Mouse (Mus musculus): ENCODE results near the gene Nutf2-ps1. TPM values are rescaled to one million over a fixed set of nuclear protein-coding genes. Genes with fewer than 3 reads are reported as not detected.

The Nutf2-ps1 gene
- polyA plus RNA-seq, 1 experiment from 2014 or later = 177 TPM

DNA sequence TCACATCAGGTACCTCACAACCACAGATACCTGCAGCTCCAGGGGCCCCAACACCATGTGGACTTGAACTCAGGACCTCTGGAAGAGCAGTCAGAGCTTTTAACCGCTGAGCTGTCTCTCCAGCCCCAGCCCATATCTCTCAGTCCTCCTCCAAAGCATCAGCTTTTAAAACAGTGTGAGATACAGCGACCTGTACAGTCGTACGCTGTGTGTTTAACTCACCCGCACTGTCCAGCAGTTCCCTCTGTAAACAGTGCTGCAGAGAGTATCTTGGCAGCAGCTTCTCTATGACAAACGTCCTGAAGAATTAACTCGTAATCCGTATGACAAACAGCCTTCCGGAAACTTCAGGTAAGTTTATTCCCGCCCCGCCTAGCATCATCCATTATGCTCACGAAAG, 16.3 kb downstream of the Nutf2-ps1 start:
- Histone ChIP-seq H3K36me3 (ENCODE audit: control insufficient read depth, insufficient read depth, low read length) (no peaks in the 10 kb centered on the region), H3K9ac (ENCODE audit: low read length) (no peak overlapping the region), H3K4me2 (replicated peaks; ENCODE audit: low read depth) (no peak overlapping the region), H3K4me3 (ENCODE audit: low read depth, low read length) (no peak overlapping the region), H3K4me1 (replicated peaks; ENCODE audit: control insufficient read depth, insufficient read depth) (no peaks in the 10 kb centered on the region), H3K27me3 (ENCODE audit: control insufficient read depth, insufficient read depth, low read length) (no peaks in the 10 kb centered on the region), H3K9me3 (ENCODE audit: control insufficient read depth, low read length) (no peaks in the 10 kb centered on the region), H3K27ac (replicated peaks) (no peak overlapping the region)
- 24% methylated on average over 12 of the region's 12 CpGs for WGBS
- ATAC-seq (ENCODE audit: low FRiP score, low TSS enrichment) = no peak
- no peak for TF ChIP-seq CTCF (IDR thresholded peaks at IDR 0.05; ENCODE audit: low read depth)
- TF ChIP-seq EP300 (optimal IDR thresholded peaks at IDR 0.05) = no peak
- peak; percentile 14 for DNase-seq (ENCODE audit: low spot score)

DNA sequence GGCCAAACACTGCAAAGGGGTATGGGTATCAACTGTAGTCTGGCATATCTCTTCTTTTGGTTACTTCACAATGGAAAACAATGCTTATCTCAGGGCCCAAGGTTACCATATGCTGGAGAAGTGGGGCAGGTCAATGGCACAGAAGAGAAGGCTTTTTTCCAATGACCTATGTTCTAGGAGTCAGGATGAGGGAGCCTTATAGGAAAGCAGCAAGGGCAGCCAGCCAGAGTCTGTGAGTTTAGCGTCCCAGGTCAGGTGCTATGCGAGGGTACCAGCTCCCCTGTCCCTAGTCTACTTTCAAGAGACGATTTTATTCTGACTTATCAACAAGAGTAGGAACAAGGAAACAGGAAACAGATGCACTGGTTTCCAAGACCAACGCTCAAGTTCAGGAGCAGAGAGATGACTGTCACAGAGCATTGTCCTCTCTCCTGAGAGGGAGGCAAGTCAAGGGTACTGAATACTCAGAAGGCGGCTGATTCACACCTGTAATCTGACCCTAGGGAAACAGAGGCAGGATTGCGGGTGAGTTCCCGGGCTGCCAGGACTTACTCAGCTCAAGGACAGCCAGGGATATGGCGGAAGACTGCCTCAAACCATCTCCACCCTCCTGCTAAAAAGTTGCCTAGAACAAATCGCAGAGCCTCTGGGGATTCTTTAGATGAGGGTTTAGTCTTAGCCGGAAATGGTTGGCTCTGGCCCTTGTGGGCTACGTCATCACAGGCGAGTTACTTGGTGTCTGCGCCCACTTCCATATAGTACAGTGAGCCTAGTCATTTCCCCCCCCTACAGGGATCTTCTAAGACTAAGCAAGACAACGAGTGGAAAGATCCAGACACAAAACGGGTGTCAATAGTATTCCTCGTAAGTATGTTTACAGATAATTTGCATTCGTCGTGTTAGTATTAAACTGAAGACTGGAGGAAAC, 17.1 kb downstream of the Nutf2-ps1 start:
- H3K27me3 ChIP-seq (ENCODE audit: control insufficient read depth, insufficient read depth, low read length) = no peaks in the 10 kb centered on the region
- no peaks in the 10 kb centered on the region for H3K9me3 ChIP-seq (ENCODE audit: control insufficient read depth, low read length)
- ATAC-seq (ENCODE audit: low FRiP score, low TSS enrichment) = no peak
- no peak overlapping the region for H3K9ac ChIP-seq (ENCODE audit: low read length)
- no peak for TF ChIP-seq CTCF (IDR thresholded peaks at IDR 0.05; ENCODE audit: low read depth)
- no peak for TF ChIP-seq EP300 (optimal IDR thresholded peaks at IDR 0.05)
- DNase-seq (ENCODE audit: low spot score) = peak; percentile 8
- H3K27ac ChIP-seq (replicated peaks) = no peak overlapping the region
- 65% methylated on average over 18 of the region's 18 CpGs for WGBS
- H3K4me1 ChIP-seq (replicated peaks; ENCODE audit: control insufficient read depth, insufficient read depth) = no peaks in the 10 kb centered on the region
- H3K4me2 ChIP-seq (replicated peaks; ENCODE audit: low read depth) = no peak overlapping the region
- H3K36me3 ChIP-seq (ENCODE audit: control insufficient read depth, insufficient read depth, low read length) = no peaks in the 10 kb centered on the region
- H3K4me3 ChIP-seq (ENCODE audit: low read depth, low read length) = no peak overlapping the region

DNA sequence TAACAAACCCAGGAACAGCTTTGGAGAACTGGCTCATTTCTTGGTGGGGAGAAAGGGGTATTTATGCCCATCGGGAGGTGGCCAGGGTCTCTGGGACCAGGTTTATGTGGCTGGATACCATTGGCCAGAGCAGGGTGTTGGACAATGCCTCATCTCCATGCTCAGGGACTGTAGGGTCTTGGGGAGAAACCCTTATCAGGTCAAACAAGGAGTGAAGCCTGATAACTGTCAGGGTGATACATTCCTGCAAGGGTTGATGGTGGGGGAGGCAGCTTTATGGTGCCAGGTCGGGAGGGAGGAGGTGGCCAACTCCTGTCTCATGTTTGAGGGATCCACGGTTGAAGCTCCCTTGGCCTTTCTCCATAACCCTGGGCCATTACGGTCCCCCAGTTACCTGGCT, 17.8 kb downstream of the Nutf2-ps1 start:
- DNase-seq (ENCODE audit: low spot score) = peak; percentile 14
- Histone ChIP-seq H3K4me1 (replicated peaks; ENCODE audit: control insufficient read depth, insufficient read depth) (no peaks in the 10 kb centered on the region), H3K27me3 (ENCODE audit: control insufficient read depth, insufficient read depth, low read length) (no peaks in the 10 kb centered on the region), H3K9ac (ENCODE audit: low read length) (no peak overlapping the region), H3K4me2 (replicated peaks; ENCODE audit: low read depth) (no peak overlapping the region), H3K27ac (replicated peaks) (no peak overlapping the region), H3K9me3 (ENCODE audit: control insufficient read depth, low read length) (no peaks in the 10 kb centered on the region), H3K4me3 (ENCODE audit: low read depth, low read length) (no peak overlapping the region), H3K36me3 (ENCODE audit: control insufficient read depth, insufficient read depth, low read length) (no peaks in the 10 kb centered on the region)
- ATAC-seq (ENCODE audit: low FRiP score, low TSS enrichment) = no peak
- TF ChIP-seq CTCF (IDR thresholded peaks at IDR 0.05; ENCODE audit: low read depth) (no peak), EP300 (optimal IDR thresholded peaks at IDR 0.05) (no peak)
- 73% methylated on average over 4 of the region's 4 CpGs for WGBS

DNA sequence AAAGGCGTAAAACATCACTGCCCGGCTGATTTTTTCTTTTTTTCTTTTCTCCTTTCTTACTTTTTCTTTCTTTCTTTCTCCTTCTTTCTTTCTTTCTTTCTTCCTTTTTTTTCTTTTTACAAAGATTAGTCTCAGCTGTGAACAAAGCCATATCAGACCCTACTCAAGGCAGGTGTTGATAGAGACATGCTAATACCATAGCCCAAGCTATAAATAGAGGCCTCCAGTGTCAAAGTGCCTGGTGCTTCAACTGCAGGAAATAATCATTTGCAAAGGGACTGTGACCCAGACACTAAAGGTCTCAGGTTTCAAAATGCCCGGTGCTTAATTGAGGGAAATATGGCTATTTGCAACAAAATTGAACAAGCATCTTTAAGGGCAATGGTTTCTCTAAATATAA, 20.3 kb downstream of the Nutf2-ps1 start:
- TF ChIP-seq EP300 (optimal IDR thresholded peaks at IDR 0.05) = no peak
- TF ChIP-seq CTCF (IDR thresholded peaks at IDR 0.05; ENCODE audit: low read depth) = no peak
- WGBS = 80% methylated on average over 3 of the region's 3 CpGs
- ATAC-seq (ENCODE audit: low FRiP score, low TSS enrichment) = no peak
- H3K9me3 ChIP-seq (ENCODE audit: control insufficient read depth, low read length) = no peaks in the 10 kb centered on the region
- DNase-seq (ENCODE audit: low spot score) = peak; percentile 4
- no peaks in the 10 kb centered on the region for H3K36me3 ChIP-seq (ENCODE audit: control insufficient read depth, insufficient read depth, low read length)
- no peak overlapping the region for H3K4me3 ChIP-seq (ENCODE audit: low read depth, low read length)
- no peak overlapping the region for H3K4me2 ChIP-seq (replicated peaks; ENCODE audit: low read depth)
- H3K27ac ChIP-seq (replicated peaks) = no peak overlapping the region
- H3K4me1 ChIP-seq (replicated peaks; ENCODE audit: control insufficient read depth, insufficient read depth) = no peaks in the 10 kb centered on the region
- H3K27me3 ChIP-seq (ENCODE audit: control insufficient read depth, insufficient read depth, low read length) = no peaks in the 10 kb centered on the region
- H3K9ac ChIP-seq (ENCODE audit: low read length) = no peak overlapping the region

DNA sequence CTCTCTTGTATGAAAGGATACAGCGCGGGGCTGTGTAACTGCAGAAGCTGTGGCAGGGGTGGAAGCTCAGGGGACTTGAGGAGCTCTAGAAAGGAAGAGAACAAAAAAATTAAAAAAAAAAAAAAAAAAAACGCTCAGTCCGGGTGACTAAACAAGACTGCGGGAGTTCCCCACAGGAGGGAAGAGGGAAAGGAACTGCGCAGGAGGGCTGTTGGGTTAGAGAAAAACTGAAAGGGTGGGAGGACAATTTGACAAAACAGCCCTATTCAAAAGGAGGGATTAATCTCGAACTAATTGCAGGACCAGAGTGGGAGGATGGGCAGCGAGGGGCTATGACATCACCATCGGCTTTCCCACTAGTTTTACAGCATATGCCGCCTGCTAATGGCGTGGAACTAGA, 21.0 kb downstream of the Nutf2-ps1 start:
- no peak overlapping the region for H3K4me3 ChIP-seq (ENCODE audit: low read depth, low read length)
- no peaks in the 10 kb centered on the region for H3K36me3 ChIP-seq (ENCODE audit: control insufficient read depth, insufficient read depth, low read length)
- H3K27me3 ChIP-seq (ENCODE audit: control insufficient read depth, insufficient read depth, low read length) = no peaks in the 10 kb centered on the region
- 48% methylated on average over 11 of the region's 11 CpGs for WGBS
- H3K9me3 ChIP-seq (ENCODE audit: control insufficient read depth, low read length) = no peaks in the 10 kb centered on the region
- no peaks in the 10 kb centered on the region for H3K4me1 ChIP-seq (replicated peaks; ENCODE audit: control insufficient read depth, insufficient read depth)
- no peak overlapping the region for H3K4me2 ChIP-seq (replicated peaks; ENCODE audit: low read depth)
- TF ChIP-seq CTCF (IDR thresholded peaks at IDR 0.05; ENCODE audit: low read depth) (no peak), EP300 (optimal IDR thresholded peaks at IDR 0.05) (no peak)
- ATAC-seq (ENCODE audit: low FRiP score, low TSS enrichment) (no peak), DNase-seq (ENCODE audit: low spot score) (peak; percentile 8)
- no peak overlapping the region for H3K27ac ChIP-seq (replicated peaks)
- H3K9ac ChIP-seq (ENCODE audit: low read length) = no peak overlapping the region

DNA sequence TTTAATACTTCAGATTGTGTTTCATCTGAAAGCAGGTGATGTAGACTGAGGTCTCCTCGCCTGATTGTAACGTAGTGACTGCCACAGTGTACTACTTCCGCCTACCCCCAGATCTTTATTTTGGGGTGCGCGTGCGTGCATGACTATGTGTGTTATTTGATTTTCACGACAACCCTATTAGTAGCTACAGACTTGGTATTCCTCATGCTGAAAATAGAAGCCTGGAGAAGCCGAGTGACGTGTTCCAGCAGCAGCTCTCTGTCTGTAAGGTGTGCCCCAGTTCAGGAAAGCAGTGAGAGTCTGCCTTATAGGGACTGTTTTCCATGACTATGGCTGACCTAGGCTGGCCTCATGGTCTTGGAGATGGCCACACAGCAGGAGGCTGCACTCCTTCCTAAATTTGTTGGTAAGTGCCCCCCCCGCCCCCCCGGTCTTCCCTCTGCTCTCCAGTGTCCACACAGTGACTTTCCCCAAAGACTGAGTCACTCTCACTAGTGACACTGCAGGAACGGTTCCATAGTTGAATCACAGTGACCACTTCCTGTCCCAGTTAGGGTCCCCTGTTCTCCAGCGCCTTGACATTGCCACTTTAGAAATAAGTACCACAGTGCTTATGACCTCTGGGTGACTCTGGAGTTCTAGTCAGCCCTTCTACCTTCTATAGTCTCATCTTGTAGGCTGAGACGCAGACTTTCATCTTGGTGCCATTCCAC, 23.1 kb downstream of the Nutf2-ps1 start:
- no peak overlapping the region for H3K9ac ChIP-seq (ENCODE audit: low read length)
- no peak overlapping the region for H3K27ac ChIP-seq (replicated peaks)
- no peaks in the 10 kb centered on the region for H3K36me3 ChIP-seq (ENCODE audit: control insufficient read depth, insufficient read depth, low read length)
- H3K27me3 ChIP-seq (ENCODE audit: control insufficient read depth, insufficient read depth, low read length) = no peaks in the 10 kb centered on the region
- DNase-seq (ENCODE audit: low spot score) (no peak), ATAC-seq (ENCODE audit: low FRiP score, low TSS enrichment) (peak; percentile 12; the same call in 1 of the 2 replicates)
- no peak overlapping the region for H3K4me2 ChIP-seq (replicated peaks; ENCODE audit: low read depth)
- WGBS = 91% methylated on average over 14 of the region's 14 CpGs
- no peak for TF ChIP-seq CTCF (IDR thresholded peaks at IDR 0.05; ENCODE audit: low read depth)
- TF ChIP-seq EP300 (optimal IDR thresholded peaks at IDR 0.05) = no peak
- H3K9me3 ChIP-seq (ENCODE audit: control insufficient read depth, low read length) = no peaks in the 10 kb centered on the region
- no peak overlapping the region for H3K4me3 ChIP-seq (ENCODE audit: low read depth, low read length)
- H3K4me1 ChIP-seq (replicated peaks; ENCODE audit: control insufficient read depth, insufficient read depth) = no peaks in the 10 kb centered on the region
